Mouse (Mus musculus): Measurements from ENCODE around the gene Gfod1.

GRCm38 (mm10) chr13:43304700-43305099 lies 728 bp upstream of the Gfod1 start:
- TF ChIP-seq CTCF (conservative IDR thresholded peaks at IDR 0.05; ENCODE audit: low read length) (no peak), POU5F1 (IDR thresholded peaks at IDR 0.05; ENCODE audit: borderline replicate concordance, low read length) (no peak), NANOG (IDR thresholded peaks at IDR 0.05; ENCODE audit: borderline replicate concordance, low read length) (no peak)
